Mouse (Mus musculus) layer of hippocampus, adult 9-10 months (tissue): Measurements from ENCODE around the gene Cd83.

Experiments
- DNase-seq: peaks from one replicate; pipeline ENCODE4 v3.0.0; 2022; ENCODE audit warnings: low spot score

Gene Cd83

GRCm38 (mm10) chr13:43774605-43775426 is 9.8 kb upstream of the Cd83 start:
- DNase-seq, result no peak

DNA sequence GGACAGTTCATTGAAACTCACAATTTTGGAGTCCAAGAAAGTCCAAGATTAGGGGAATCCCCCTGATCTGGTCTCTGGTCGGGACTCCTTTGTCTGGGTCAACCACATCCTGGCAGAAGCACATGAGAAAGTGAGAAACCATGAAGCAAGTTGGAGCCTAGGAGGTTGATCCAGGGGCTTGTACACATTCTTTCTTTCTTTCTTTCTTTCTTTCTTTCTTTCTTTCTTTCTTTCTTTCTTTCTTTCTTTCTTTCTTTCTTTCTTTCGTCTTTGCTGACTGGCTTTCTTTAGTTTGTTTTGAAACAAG is 9.2 kb upstream of the Cd83 start:
- DNase-seq, result no peak

DNA sequence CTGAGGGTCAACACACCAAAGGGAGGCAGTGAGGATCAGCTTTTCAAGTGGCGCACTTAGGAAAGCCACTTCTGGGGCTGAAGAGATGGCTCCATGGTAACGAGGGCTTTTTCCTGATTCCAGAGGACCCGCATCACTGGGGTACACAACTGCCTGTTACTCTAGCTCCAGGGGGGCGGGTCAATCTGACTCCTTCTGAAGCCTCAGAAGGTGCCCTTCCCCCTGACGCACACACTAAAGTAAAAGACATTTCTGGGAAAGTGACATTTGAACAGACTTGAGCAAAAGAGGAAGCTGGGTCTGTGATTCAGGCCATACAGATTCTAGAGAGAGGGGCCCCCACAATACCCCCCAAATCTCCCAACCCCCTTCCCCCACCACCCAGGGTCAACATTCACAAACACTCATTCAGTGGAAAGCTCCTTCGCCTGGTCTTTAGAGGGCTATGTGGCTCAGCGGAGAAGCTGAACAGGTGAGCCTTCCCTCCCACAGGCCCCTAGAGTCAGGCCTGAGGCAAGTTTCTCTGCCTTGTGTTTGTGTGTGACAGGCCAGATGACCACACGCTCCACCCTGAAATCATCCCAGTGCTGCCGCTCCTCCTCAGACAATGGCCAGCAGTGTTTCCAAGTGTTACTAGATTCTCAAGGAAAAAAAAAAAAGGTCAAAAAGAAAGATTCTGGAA is 7.1 kb upstream of the Cd83 start:
- DNase-seq, result no peak

GRCm38 (mm10) chr13:43778021-43778649 is 6.4 kb upstream of the Cd83 start:
- no peak for DNase-seq

GRCm38 (mm10) chr13:43778971-43779370 is 5.6 kb upstream of the Cd83 start:
- no peak for DNase-seq

GRCm38 (mm10) chr13:43780071-43780470 is 4.5 kb upstream of the Cd83 start:
- no peak for DNase-seq

- DNase-seq, result no peak
Measured at GRCm38 (mm10) chr13:43785712-43786072, 1.1 kb downstream of the Cd83 start.

- no peak for DNase-seq
Measured at GRCm38 (mm10) chr13:43786171-43786795, 1.7 kb downstream of the Cd83 start.

DNA sequence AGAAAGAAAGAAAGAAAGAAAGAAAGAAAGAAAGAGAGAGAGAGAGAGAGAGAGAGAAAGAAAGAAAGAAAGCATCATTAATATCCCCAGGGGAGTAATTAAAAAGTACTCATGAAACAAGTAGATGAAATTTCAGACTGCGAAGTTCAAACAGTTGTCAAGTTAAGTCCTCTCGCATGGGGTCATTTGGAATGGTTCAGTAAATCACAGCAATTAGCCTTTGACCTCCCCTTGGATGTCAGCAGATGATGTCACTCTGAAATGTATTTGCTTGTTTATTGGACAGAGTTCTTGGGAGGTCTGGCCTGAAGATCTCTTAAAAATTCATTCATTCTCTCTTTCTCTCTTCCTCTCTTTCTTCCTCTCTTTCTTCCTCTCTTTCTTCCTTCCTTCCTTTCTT is 2.7 kb downstream of the Cd83 start:
- no peak for DNase-seq

DNA sequence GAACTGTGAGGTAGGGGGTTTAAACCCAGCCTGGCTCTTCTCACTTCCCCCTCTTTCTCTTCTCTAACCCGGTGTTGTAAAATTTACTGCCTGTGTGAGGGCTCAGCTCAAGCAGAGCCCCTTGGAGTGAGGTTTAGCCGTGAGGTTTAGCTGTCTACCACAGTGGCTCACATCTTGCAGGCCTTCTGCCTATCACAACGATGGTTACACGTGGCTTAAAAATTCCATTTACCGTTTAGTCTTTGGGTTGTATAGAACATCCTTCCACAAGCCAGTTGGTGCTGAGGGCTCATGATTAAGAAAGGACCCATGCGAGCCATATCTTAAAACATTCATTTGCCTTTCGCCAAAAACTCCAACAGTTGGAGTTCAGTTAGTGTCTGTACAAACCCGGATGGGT is 3.5 kb downstream of the Cd83 start:
- no peak for DNase-seq

- DNase-seq, result no peak
Measured at GRCm38 (mm10) chr13:43788983-43789645, 4.5 kb downstream of the Cd83 start.

DNA sequence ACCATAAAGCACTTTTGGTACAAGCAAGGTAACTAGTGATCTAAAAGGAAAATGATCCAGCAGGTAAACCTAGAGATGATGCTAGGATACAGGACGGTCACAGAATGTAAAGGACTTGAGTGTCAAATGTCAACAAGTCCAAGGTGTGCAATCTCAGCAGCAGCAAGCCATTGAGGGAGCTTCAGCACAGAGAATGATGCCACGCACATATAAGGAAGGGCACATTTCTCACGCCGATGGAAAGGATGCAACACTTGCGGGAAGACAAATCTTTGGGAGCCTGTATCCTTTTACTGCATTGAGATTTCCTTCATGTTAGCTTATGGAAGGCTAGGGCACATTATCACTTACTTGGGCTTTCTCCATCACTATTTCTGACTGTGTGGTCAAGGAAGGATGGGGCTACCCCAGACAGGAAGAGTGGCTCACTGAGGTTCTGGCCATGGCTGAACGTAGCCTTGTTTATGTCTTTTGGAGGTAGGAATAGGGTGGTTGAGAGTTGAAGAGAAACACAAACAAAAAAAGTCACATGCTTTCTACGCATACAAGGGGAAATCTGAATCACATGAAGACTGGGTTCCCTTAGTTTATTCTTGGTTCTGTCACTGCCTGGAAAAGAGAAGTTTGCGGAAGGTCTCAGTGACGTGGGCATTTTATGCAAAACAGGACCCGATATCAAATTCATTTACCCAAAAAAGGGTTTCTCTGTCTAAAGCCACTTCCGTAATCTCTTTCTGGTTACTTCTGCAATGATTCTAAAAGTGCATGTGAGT is 5.8 kb downstream of the Cd83 start:
- DNase-seq, result no peak

DNA sequence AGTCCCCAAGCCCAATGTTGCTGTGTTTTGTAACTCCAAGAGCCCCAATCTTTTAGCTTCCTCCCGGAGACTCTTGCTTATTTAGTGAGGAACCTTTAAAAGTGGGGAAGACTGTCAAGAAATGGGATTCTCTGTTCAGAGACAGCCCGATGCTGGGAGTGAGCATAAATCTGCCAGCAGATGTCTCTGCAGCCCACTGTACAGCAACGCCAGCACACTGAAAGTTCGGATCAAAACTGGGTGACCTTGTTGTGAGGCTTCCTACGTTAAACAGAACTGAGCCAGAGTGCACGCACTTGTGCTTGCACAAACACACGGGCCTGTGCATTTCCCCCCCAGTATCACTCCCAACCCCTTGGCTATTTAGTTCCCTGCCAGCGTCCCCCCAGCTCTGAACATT is 10.8 kb downstream of the Cd83 start:
- no peak for DNase-seq

DNA sequence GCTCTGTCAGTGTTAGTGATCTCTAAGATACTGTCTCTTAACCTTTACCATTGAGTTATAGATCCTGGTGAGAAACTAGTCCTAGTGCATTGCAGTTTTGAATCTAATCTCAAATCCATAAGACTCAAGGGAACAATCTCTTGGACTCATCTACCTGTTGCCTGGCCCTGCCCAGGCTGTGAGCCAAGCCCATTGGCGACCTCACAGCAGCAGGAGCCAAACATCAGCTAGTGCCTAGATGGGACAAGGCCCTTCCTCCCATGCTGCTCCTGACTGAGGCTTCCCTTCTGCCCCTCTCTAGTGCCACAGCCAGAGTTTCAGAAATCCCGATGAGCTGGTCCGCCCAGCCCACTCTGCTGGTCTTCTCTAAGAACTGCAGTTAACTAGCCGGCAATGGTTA is 14.1 kb downstream of the Cd83 start:
- DNase-seq, result no peak

DNA sequence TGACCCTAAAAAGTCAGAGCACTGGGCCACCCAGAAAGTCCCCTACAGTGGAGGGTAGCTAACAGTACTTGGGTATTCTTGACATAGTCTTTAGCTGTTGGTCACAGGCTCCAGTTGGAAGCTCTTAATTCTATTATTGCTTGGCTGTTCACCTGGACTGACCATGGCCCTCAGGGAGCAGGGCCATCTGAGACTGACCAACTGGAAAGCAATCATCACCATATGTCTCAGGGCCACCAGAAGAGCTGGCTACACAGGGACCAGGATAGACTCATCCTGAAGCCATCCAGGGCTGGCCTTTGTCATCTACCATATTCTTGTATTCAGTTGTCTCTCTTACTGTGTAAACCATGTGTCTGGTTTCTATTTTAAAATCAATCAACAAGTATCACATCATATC is 15.6 kb downstream of the Cd83 start:
- no peak for DNase-seq

GRCm38 (mm10) chr13:43801961-43802360 is 17.4 kb downstream of the Cd83 start:
- no peak for DNase-seq

- no peak for DNase-seq
Measured at GRCm38 (mm10) chr13:43802361-43803137, 18.0 kb downstream of the Cd83 start.

DNA sequence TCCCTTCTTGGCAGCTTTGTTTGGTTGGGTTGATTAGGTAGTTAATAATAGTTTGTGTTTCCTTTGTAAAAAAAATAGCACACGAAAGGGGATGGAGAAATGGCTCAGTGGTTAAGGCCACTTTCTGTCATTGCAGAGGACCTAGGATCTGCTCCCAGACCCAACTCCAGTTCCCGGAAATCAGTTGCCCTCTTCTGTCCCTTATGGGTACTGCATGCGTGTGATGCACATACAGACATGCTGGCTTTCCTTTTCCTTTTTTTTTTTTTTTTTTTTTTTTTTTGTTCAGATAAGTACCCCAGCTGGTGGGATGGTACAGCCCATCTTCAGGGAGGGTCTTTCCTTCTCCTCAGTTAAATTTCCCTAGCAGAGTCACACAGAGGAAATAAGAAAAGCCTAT is 20.1 kb downstream of the Cd83 start:
- DNase-seq, result no peak

- no peak for DNase-seq
Measured at GRCm38 (mm10) chr13:43805159-43805758, 20.7 kb downstream of the Cd83 start.
